Mouse (Mus musculus): ENCODE measurements at regions not wholly inside any gene's neighbourhood (a gene's known extent, or its start where the extent isn't known, plus 50 kb on each side); places are given as distances from the start of the nearest gene placed in this dataset.

GRCm38 (mm10) chr8:96864606-96865005 is 976.3 kb upstream of the Got2 start:
- no peak for TF ChIP-seq POLR2A (IDR thresholded peaks at IDR 0.05; ENCODE audit: borderline replicate concordance, extremely low read depth, insufficient read depth, insufficient read length, poor library complexity, severe bottlenecking)
- no peak for TF ChIP-seq CTCF (IDR thresholded peaks at IDR 0.05; ENCODE audit: borderline replicate concordance, extremely low read depth, insufficient read depth, insufficient read length)
